Mouse (Mus musculus) thymus, adult 2 months (tissue): ENCODE data around the gene Ece1. TPM values are rescaled to one million over a fixed set of nuclear protein-coding genes. Genes with fewer than 3 reads are reported as not detected.
"Not testable (repeated sequence)": the region's sequence is repeated elsewhere in the genome, so short reads cannot be mapped to it uniquely, and the experiment has no call there.

ENCODE experiments used
- DNase-seq: peaks from one replicate; pipeline ENCODE4 v3.0.0; 2021
- H3K27ac ChIP-seq: fragments of 200-500 bp; 2 replicates; pipeline ENCODE4 v1.5.1; 2012; ENCODE audit warnings: low read length, control low read depth; ENCODE audit not compliant: control insufficient read depth, insufficient read depth
- H3K27me3 ChIP-seq: fragments of 200-500 bp; 2 replicates; pipeline ENCODE4 v1.6.1; 2012; ENCODE audit warnings: mild to moderate bottlenecking, low read length, moderate library complexity, mixed read lengths; ENCODE audit not compliant: control insufficient read depth, insufficient read depth
- H3K36me3 ChIP-seq: fragments of 200-500 bp; 2 replicates; pipeline ENCODE4 v1.6.1; 2012; ENCODE audit warnings: mild to moderate bottlenecking, low read length, moderate library complexity; ENCODE audit not compliant: control insufficient read depth, insufficient read depth
- H3K4me1 ChIP-seq: fragments of 200-500 bp; replicated peaks from 2 replicates; pipeline ENCODE4 v1.6.1; 2012; ENCODE audit warnings: low read length; ENCODE audit not compliant: control insufficient read depth, insufficient read depth
- H3K4me3 ChIP-seq: fragments of 200-500 bp; 2 replicates; pipeline ENCODE4 v1.5.1; 2012; ENCODE audit warnings: mild to moderate bottlenecking, low read length, control low read depth, moderate library complexity; ENCODE audit not compliant: control insufficient read depth, insufficient read depth
- CTCF ChIP-seq: fragments of 200-500 bp; IDR thresholded peaks from 2 replicates; pipeline ENCODE4 v1.5.1; 2012; ENCODE audit warnings: mild to moderate bottlenecking, control low read depth, low read length, moderate library complexity, borderline replicate concordance; ENCODE audit not compliant: control insufficient read depth, poor library complexity, insufficient read depth; ENCODE audit errors: extremely low read depth
- POLR2A ChIP-seq: fragments of 200-500 bp; IDR thresholded peaks from 2 replicates; pipeline ENCODE4 v1.6.1; 2012; ENCODE audit warnings: mild to moderate bottlenecking, low read length, control low read depth, moderate library complexity; ENCODE audit not compliant: control insufficient read depth, poor library complexity, insufficient read depth; ENCODE audit errors: extremely low read depth
- WGBS: fragments of 180-500 bp; shearing (Covaris S2); methylation state at CpG from one replicate; pipeline ENCODE4 v1.1.7; 2018; 5-methylcytosine and 5-hydroxymethylcytosine counted together
- polyA plus RNA-seq: library from polyadenylated mRNA; depleted of rRNA; stranded (reverse); fragments of >200 nt; gene quantifications from 2 replicates; pipeline ENCODE4 v1.2.3, GENCODE M21; 2012

The Ece1 gene
- polyA plus RNA-seq, 1 experiment: 27.3 TPM

- no peak overlapping the region for H3K4me3 ChIP-seq
- WGBS: 94% methylated on average over 6 of the region's 6 CpGs
- no peak overlapping the region for H3K27ac ChIP-seq
- no peak for TF ChIP-seq CTCF
- no peak for TF ChIP-seq POLR2A
- H3K4me1 ChIP-seq: no peaks in the 10 kb centered on the region
- H3K36me3 ChIP-seq: peaks cover 17% of the 10 kb centered on the region
- DNase-seq: no peak
- H3K27me3 ChIP-seq: no peaks in the 10 kb centered on the region
Observed at GRCm38 (mm10) chr4:137963431-137963830, 101.4 kb downstream of the Ece1 start.

- Histone ChIP-seq H3K4me3 (no peak overlapping the region), H3K36me3 (peaks cover 12% of the 10 kb centered on the region), H3K4me1 (no peaks in the 10 kb centered on the region), H3K27ac (no peak overlapping the region), H3K27me3 (no peaks in the 10 kb centered on the region)
- DNase-seq: peak; percentile 70
- WGBS: 79% methylated on average over 9 of the region's 9 CpGs
- peak; percentile 65; the same call in 1 of the 2 replicates for TF ChIP-seq CTCF
- no peak for TF ChIP-seq POLR2A
Observed at GRCm38 (mm10) chr4:137963881-137964584, 102.0 kb downstream of the Ece1 start.

GRCm38 (mm10) chr4:137964585-137964930, 102.5 kb downstream of the Ece1 start:
- no peaks in the 10 kb centered on the region for H3K4me1 ChIP-seq
- H3K4me3 ChIP-seq: no peak overlapping the region
- H3K27me3 ChIP-seq: no peaks in the 10 kb centered on the region
- H3K27ac ChIP-seq: no peak overlapping the region
- DNase-seq: no peak
- 94% methylated on average over 11 of the region's 11 CpGs for WGBS
- TF ChIP-seq CTCF (no peak), POLR2A (no peak)
- peaks cover 6% of the 10 kb centered on the region for H3K36me3 ChIP-seq

- peak; percentile 66 for DNase-seq
- no peaks in the 10 kb centered on the region for H3K27me3 ChIP-seq
- H3K36me3 ChIP-seq: no peaks in the 10 kb centered on the region
- 23% methylated on average over 9 of the region's 9 CpGs for WGBS
- no peak for TF ChIP-seq POLR2A
- peak; percentile 89; the same call in 1 of the 2 replicates for TF ChIP-seq CTCF
- no peak overlapping the region for H3K27ac ChIP-seq
- H3K4me3 ChIP-seq: no peak overlapping the region
- no peaks in the 10 kb centered on the region for H3K4me1 ChIP-seq
Observed at GRCm38 (mm10) chr4:137968203-137968602, 106.2 kb downstream of the Ece1 start.

GRCm38 (mm10) chr4:137970623-137971199, 108.7 kb downstream of the Ece1 start:
- not testable (repeated sequence) for H3K27ac ChIP-seq, DNase-seq, H3K4me3 ChIP-seq, H3K36me3 ChIP-seq, H3K4me1 ChIP-seq, H3K27me3 ChIP-seq
- WGBS: no CpG with 5 or more reads among the region's 11 CpGs

- not testable (repeated sequence) for H3K27ac ChIP-seq, H3K27me3 ChIP-seq, H3K4me1 ChIP-seq, H3K36me3 ChIP-seq, DNase-seq, H3K4me3 ChIP-seq
- no CpG with 5 or more reads among the region's 11 CpGs for WGBS
Observed at GRCm38 (mm10) chr4:137974856-137975432, 112.9 kb downstream of the Ece1 start.

- not testable (repeated sequence) for DNase-seq, H3K36me3 ChIP-seq, H3K27ac ChIP-seq, H3K4me3 ChIP-seq, H3K4me1 ChIP-seq, H3K27me3 ChIP-seq
- WGBS: no CpG with 5 or more reads among the region's 11 CpGs
Observed at GRCm38 (mm10) chr4:137979066-137979644, 117.1 kb downstream of the Ece1 start.
